ENCODE assay signal across 8 mouse cellular contexts in the genomic region with DNA sequence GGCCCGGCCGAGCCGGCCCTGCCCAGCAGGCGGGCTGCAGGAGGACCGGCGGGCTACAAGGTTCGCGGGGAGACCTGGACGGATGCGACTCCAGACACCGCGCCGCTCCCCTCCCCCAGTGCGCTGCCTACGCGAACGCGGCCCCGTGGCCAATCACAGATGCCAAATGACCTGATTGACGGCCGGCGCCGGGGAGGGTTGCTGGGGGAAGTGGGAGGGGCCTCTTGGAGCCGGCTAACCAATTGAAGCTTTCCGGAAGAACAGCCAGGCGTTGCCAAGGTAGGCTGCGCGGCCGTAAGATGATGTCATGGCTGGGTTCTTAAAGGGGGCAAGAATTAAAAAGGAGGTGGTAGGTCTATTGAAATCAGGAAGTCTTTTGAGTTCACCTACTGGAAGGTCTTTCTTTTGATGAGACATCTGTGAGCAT. TPM values are rescaled to one million over a fixed set of nuclear protein-coding genes. Genes with fewer than 3 reads are reported as not detected.
DNase-seq lines count a peak whose midpoint lies in the region; ATAC-seq lines count a peak whose summit lies in the region.

A gene (plus strand): TSS at position 296 of the 427 bp plus-strand sequence.

- intact Hi-C loops in gastrocnemius, postnatal 14 days (cut with DNase I; ENCODE audit: low total_unique reads) = no loop called here
- intact Hi-C loops in left cerebral cortex, postnatal 10 days (cut with DNase I) = no loop called here

- DNase-seq in adrenal gland, adult (ENCODE audit: inconsistent age in 2 of 2, low spot score in 1 of 2) = peak; percentile 99
- peak; percentile 99 for DNase-seq in embryo, embryonic 10.5 days (ENCODE audit: low spot score)
- peak; percentile 99 for DNase-seq in gastrocnemius, postnatal 14 days
- DNase-seq in left cerebral cortex, postnatal 10 days (ENCODE audit: extremely low spot score in 1 of 2, low spot score in 2 of 2) = peak; percentile 97 to 99
- peak; percentile 98 for DNase-seq in right cerebral cortex, postnatal 25 days
- DNase-seq in urinary bladder, postnatal 4 days (ENCODE audit: low spot score in 2 of 2) = peak; percentile 96 to 99

- peak; percentile 97 for ATAC-seq in inflammation-experienced regulatory T-cells, adult 6 months
- ATAC-seq in megakaryocyte-erythroid progenitor cell, adult 5-6 weeks (replicated peaks; ENCODE audit: low FRiP score, low TSS enrichment, poor library complexity, severe bottlenecking) = peak; percentile 97

RNA-seq across cellular contexts. Expression of the gene that starts here (rescaled TPM):
- total RNA-seq in gastrocnemius, postnatal 14 days (2021) = under 1 TPM; 0.37 to 0.38 TPM
- not detected for polyA plus RNA-seq in inflammation-experienced regulatory T-cells, adult 6 months (2017; shearing (Covaris generic))
- total RNA-seq in left cerebral cortex, postnatal 10 days (2021) = under 1 TPM; 0.71 to 0.81 TPM
- not detected in 2 replicates for total RNA-seq in megakaryocyte-erythroid progenitor cell, adult 5-6 weeks (2014; fragmentation: Nextera tagmentation)
- total RNA-seq in megakaryocyte-erythroid progenitor cell, adult 5-6 weeks (2017) = not detected in 2 replicates

Comparison
In these comparisons a context has a peak if more than half of its experiments do, and no peak if none do; other contexts are left out.
1. Peak in every context shown above with its lines: DNase-seq and ATAC-seq.
2. Peak in DNase-seq in gastrocnemius, postnatal 14 days; RNA of the gene not detected or under 1 TPM.
3. Peak in ATAC-seq in inflammation-experienced regulatory T-cells, adult 6 months; RNA of the gene not detected or under 1 TPM.
4. Peak in DNase-seq in left cerebral cortex, postnatal 10 days; RNA of the gene not detected or under 1 TPM.
5. Peak in ATAC-seq in megakaryocyte-erythroid progenitor cell, adult 5-6 weeks; RNA of the gene not detected or under 1 TPM.